Mouse (Mus musculus) G1E (cell line): ENCODE results near the gene Grik1.

Source experiments
- CTCF ChIP-seq: IDR thresholded peaks from 2 replicates; pipeline ENCODE4 v1.5.1; 2012; ENCODE audit warnings: low read depth, low read length, inconsistent platforms, mixed read lengths
- TAL1 ChIP-seq: conservative IDR thresholded peaks from 2 replicates; pipeline ENCODE4 v1.6.1; 2012; ENCODE audit warnings: low read depth, low read length, inconsistent platforms, mixed read lengths

DNA sequence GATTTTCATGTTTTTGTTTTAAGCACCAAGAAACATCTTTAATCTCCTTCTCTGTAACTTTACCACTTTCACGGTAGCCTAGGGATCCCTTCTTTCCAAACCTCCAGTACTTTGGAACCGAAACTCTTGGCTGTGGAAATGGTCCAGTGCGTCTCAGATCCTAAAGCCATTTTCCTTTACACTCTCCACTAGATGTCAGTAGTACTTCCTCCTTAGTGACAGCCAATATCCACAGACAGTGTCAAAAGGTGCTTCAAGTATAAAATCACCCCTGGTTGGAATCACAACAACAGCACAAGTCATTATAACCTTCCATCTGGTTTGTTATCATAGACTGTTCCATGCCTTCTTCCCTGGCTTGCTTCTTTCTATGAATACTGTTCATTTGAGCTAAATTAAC is 4.1 kb upstream of the Grik1 start:
- TF ChIP-seq CTCF (no peak), TAL1 (no peak)
